Mouse (Mus musculus) liver, embryonic 12.5 days (tissue): ENCODE measurements around the gene Olfr419. TPM values are rescaled to one million over a fixed set of nuclear protein-coding genes. Genes with fewer than 3 reads are reported as not detected.

Source experiments
- ATAC-seq: fragments of 200-750 bp; cut with Nextera tagmentation; 2 replicates; pipeline ENCODE4 v1.8.0; 2017; ENCODE audit warnings: moderate number of reproducible peaks, mild to moderate bottlenecking, moderate library complexity
- H3K27ac ChIP-seq: fragments of 300-500 bp; sonication (generic); 2 replicates; pipeline ENCODE4 v1.5.1; 2016; ENCODE audit warnings: mild to moderate bottlenecking
- H3K27me3 ChIP-seq: fragments of 300-500 bp; sonication (generic); replicated peaks from 2 replicates; pipeline ENCODE4 v1.6.1; 2016; ENCODE audit warnings: mild to moderate bottlenecking, moderate library complexity
- H3K36me3 ChIP-seq: fragments of 300-500 bp; sonication (generic); 2 replicates; pipeline ENCODE4 v1.6.1; 2016; ENCODE audit warnings: mild to moderate bottlenecking, moderate library complexity
- H3K4me1 ChIP-seq: fragments of 300-500 bp; sonication (generic); 2 replicates; pipeline ENCODE4 v1.6.1; 2016
- H3K4me2 ChIP-seq: fragments of 300-500 bp; sonication (generic); 2 replicates; pipeline ENCODE4 v1.6.1; 2016; ENCODE audit warnings: mild to moderate bottlenecking, moderate library complexity
- H3K4me3 ChIP-seq: fragments of 300-500 bp; sonication (generic); 2 replicates; pipeline ENCODE4 v1.5.1; 2016; ENCODE audit warnings: mild to moderate bottlenecking, moderate library complexity
- H3K9ac ChIP-seq: fragments of 300-500 bp; sonication (generic); 2 replicates; pipeline ENCODE4 v1.6.1; 2016; ENCODE audit warnings: mild to moderate bottlenecking, moderate library complexity
- H3K9me3 ChIP-seq: fragments of 300-500 bp; sonication (generic); replicated peaks from 2 replicates; pipeline ENCODE4 v1.6.1; 2016; ENCODE audit warnings: mild to moderate bottlenecking, moderate library complexity
- WGBS: fragments of 180-500 bp; shearing (Covaris S2); methylation state at CpG from one replicate; pipeline ENCODE4 v1.1.7; 2016; ENCODE audit not compliant: insufficient replicate concordance; 5-methylcytosine and 5-hydroxymethylcytosine counted together
- polyA plus RNA-seq: library from polyadenylated mRNA; unstranded; fragments of >200 nt; fragmentation: Nextera tagmentation; extraction: Ambion mirVana; gene quantifications from 2 replicates; pipeline ENCODE4 v1.2.1, GENCODE M21; 2016

Gene Olfr419
- polyA plus RNA-seq = 0.08 and 0.20 TPM in 2 replicates

DNA sequence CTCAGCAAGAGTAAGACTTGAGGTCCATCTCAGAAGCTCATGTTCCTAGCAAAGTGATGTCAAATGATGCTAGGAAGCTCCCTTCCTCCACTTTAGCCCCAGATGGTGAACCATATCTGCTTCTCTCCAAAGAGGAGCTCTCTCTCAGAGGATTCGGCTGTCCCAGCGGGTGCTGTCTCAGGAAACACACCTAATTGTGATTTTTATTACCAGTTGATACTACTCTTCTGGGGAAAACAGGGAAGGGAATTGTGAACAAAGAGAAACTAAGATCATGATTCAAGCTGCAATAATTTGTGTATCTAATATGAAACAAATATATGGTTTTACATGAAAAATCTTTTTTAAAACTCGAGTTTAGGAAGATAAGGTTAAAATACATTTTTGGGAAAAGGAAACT lies at the start of gene Olfr419:
Gene Olfr419, minus strand, starts transcription at position 101 of the 400 bp plus-strand sequence.
- 83% methylated on average over 3 of the region's 3 CpGs for WGBS
- no peaks in the 10 kb centered on the region for H3K9me3 ChIP-seq
- peaks cover 32% of the 10 kb centered on the region for H3K36me3 ChIP-seq
- no peak for ATAC-seq
- no peak within 1 kb of the TSS for H3K4me3 ChIP-seq
- H3K4me1 ChIP-seq = no peaks in the 10 kb centered on the region
- no peak within 1 kb of the TSS for H3K4me2 ChIP-seq
- no peak within 1 kb of the TSS for H3K27ac ChIP-seq
- no peaks in the 10 kb centered on the region for H3K27me3 ChIP-seq
- H3K9ac ChIP-seq = no peak within 1 kb of the TSS

DNA sequence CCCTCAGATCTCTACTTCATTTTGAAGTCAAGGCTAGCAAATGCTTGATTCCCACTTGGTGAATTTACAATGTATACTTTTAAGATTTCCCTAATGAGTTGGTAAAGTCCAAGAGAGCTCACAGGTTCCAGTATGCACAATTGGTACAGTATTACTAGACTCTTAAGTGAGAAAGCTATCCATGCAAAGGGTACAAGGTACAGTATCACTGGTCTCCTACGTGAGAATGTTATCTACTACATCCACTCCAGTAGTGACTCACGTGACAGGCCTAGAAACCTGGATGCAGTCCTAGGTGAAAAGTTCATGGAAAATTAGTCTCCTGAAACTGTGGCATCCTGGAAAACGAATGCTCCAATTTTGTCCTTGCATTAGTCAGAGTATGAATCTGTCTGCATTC lies 18.8 kb upstream of the Olfr419 start:
- H3K4me2 ChIP-seq = no peak overlapping the region
- WGBS = 52% methylated on average over 3 of the region's 3 CpGs
- ATAC-seq = no peak

DNA sequence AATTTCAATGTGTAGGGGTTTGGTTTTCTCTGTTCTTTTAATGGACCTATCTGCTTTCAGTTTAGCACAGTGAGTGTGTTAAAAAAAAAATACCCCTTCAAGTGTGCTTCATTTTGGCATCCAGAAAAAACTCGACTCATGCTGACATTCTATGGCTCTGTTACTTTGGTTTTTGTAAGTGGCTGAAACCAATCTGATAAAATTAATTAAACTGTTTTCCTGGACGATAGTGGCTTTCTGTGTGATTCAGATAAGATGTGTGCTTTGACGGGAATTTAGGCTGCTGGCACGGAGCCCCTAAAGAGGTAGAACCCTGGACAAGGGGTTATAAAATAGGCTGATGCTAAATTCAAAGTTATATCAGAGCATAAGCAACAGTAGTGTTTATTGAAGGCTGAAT lies 17.3 kb upstream of the Olfr419 start:
- WGBS = 39% methylated on average over 4 of the region's 4 CpGs
- H3K4me2 ChIP-seq = no peak overlapping the region
- ATAC-seq = no peak
- no peaks in the 10 kb centered on the region for H3K9me3 ChIP-seq
- H3K27me3 ChIP-seq = no peaks in the 10 kb centered on the region
- H3K36me3 ChIP-seq = no peaks in the 10 kb centered on the region
- no peaks in the 10 kb centered on the region for H3K4me1 ChIP-seq
- no peak overlapping the region for H3K4me3 ChIP-seq
- no peak overlapping the region for H3K9ac ChIP-seq
- no peak overlapping the region for H3K27ac ChIP-seq

More for the DNA sequence above, 18.8 kb upstream of the Olfr419 start:
- no peak overlapping the region for H3K4me3 ChIP-seq
- no peak overlapping the region for H3K27ac ChIP-seq
- no peak overlapping the region for H3K9ac ChIP-seq
- no peaks in the 10 kb centered on the region for H3K9me3 ChIP-seq
- H3K36me3 ChIP-seq = no peaks in the 10 kb centered on the region
- no peaks in the 10 kb centered on the region for H3K27me3 ChIP-seq
- H3K4me1 ChIP-seq = no peaks in the 10 kb centered on the region

DNA sequence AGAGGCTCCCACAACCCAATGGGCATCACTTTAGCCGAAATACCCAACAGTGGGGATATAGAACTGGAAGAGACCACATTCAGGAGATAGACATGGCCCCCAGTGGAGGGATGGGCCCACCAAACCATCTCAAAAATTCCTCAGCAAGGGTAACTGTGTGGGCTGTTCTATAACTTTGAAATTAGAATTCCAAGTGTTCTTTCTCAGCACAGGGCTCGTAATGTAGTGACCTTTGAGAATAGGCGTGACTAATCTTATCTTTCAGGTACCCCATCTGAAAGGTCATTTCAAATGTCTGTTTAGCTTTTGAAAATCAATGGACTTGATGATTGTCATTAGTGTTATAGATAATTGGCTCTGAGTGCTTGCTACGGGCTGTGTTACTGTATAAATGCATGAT lies 16.0 kb upstream of the Olfr419 start:
- ATAC-seq = no peak
- Histone ChIP-seq H3K27ac (no peak overlapping the region), H3K4me3 (no peak overlapping the region), H3K9ac (no peak overlapping the region), H3K9me3 (no peaks in the 10 kb centered on the region), H3K4me1 (no peaks in the 10 kb centered on the region), H3K4me2 (no peak overlapping the region), H3K27me3 (no peaks in the 10 kb centered on the region), H3K36me3 (no peaks in the 10 kb centered on the region)
- 68% methylated on average over 4 of the region's 4 CpGs for WGBS

GRCm38 (mm10) chr1:174250376-174250775 lies 1.5 kb downstream of the Olfr419 start:
- Histone ChIP-seq H3K9me3 (no peaks in the 10 kb centered on the region), H3K27me3 (no peaks in the 10 kb centered on the region), H3K4me3 (no peak overlapping the region), H3K36me3 (peaks cover 48% of the 10 kb centered on the region), H3K4me1 (no peaks in the 10 kb centered on the region), H3K4me2 (no peak overlapping the region), H3K9ac (no peak overlapping the region), H3K27ac (no peak overlapping the region)
- ATAC-seq = peak; percentile 49; the same call in 1 of the 2 replicates
- 82% methylated on average over 2 of the region's 2 CpGs for WGBS

DNA sequence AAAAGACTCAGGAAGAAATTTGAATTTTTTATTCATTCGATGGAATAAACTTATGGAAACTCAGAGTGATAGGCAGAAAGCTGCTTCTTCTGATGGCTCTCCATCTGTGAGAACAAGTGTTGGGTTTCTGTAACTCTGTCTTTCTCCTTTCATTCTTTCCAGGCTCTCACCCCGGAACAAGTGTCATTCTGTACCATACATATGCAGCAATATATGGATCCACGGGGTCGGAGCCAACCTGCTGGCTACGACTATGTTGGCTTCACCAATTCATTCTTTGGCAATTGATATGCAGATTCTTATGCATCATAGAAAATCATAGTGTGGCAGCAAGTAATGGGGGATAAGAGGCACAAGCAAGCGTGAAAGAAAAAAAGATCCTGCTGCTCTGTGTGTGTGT lies 4.7 kb downstream of the Olfr419 start:
- Histone ChIP-seq H3K9me3 (no peaks in the 10 kb centered on the region), H3K27ac (no peak overlapping the region), H3K27me3 (no peaks in the 10 kb centered on the region), H3K4me1 (no peaks in the 10 kb centered on the region), H3K4me2 (no peak overlapping the region), H3K36me3 (peaks cover 76% of the 10 kb centered on the region), H3K9ac (no peak overlapping the region), H3K4me3 (no peak overlapping the region)
- WGBS = 91% methylated on average over 6 of the region's 6 CpGs
- no peak for ATAC-seq

GRCm38 (mm10) chr1:174246080-174246479 lies 5.8 kb downstream of the Olfr419 start:
- H3K36me3 ChIP-seq = peaks cover 87% of the 10 kb centered on the region
- no peak overlapping the region for H3K27ac ChIP-seq
- no peak overlapping the region for H3K4me2 ChIP-seq
- 90% methylated on average over 1 of the region's 1 CpGs for WGBS
- no peak overlapping the region for H3K4me3 ChIP-seq
- ATAC-seq = no peak
- no peak overlapping the region for H3K9ac ChIP-seq
- H3K27me3 ChIP-seq = no peaks in the 10 kb centered on the region
- no peaks in the 10 kb centered on the region for H3K4me1 ChIP-seq
- no peaks in the 10 kb centered on the region for H3K9me3 ChIP-seq

GRCm38 (mm10) chr1:174244621-174245020 lies 7.2 kb downstream of the Olfr419 start:
- H3K27me3 ChIP-seq = no peaks in the 10 kb centered on the region
- 94% methylated on average over 2 of the region's 2 CpGs for WGBS
- no peaks in the 10 kb centered on the region for H3K9me3 ChIP-seq
- no peak for ATAC-seq
- no peak overlapping the region for H3K4me3 ChIP-seq
- H3K36me3 ChIP-seq = peaks cover 89% of the 10 kb centered on the region
- H3K4me2 ChIP-seq = no peak overlapping the region
- no peak overlapping the region for H3K9ac ChIP-seq
- H3K27ac ChIP-seq = no peak overlapping the region
- no peaks in the 10 kb centered on the region for H3K4me1 ChIP-seq

DNA sequence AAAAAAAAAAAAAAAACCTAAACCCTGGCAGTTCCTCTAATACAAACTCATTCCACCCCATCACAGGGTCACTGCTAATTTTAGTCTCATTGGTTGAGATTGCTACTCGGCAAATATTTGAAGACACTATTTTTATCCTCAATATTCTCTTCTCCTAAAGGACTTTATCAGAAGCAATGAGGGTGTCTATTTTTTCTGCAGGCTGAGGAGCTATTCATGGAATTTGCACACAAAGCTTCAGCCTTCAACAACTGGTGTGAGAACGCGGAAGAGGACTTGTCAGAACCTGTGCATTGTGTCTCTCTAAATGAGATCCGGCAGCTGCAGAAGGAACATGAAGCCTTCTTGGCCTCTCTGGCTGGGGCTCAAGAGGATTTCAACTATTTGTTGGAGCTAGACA lies 11.9 kb downstream of the Olfr419 start:
- H3K9me3 ChIP-seq = no peaks in the 10 kb centered on the region
- 95% methylated on average over 4 of the region's 4 CpGs for WGBS
- no peaks in the 10 kb centered on the region for H3K27me3 ChIP-seq
- H3K27ac ChIP-seq = no peak overlapping the region
- peaks cover 89% of the 10 kb centered on the region for H3K36me3 ChIP-seq
- H3K4me1 ChIP-seq = no peaks in the 10 kb centered on the region
- no peak for ATAC-seq
- no peak overlapping the region for H3K9ac ChIP-seq
- H3K4me3 ChIP-seq = no peak overlapping the region
- no peak overlapping the region for H3K4me2 ChIP-seq

DNA sequence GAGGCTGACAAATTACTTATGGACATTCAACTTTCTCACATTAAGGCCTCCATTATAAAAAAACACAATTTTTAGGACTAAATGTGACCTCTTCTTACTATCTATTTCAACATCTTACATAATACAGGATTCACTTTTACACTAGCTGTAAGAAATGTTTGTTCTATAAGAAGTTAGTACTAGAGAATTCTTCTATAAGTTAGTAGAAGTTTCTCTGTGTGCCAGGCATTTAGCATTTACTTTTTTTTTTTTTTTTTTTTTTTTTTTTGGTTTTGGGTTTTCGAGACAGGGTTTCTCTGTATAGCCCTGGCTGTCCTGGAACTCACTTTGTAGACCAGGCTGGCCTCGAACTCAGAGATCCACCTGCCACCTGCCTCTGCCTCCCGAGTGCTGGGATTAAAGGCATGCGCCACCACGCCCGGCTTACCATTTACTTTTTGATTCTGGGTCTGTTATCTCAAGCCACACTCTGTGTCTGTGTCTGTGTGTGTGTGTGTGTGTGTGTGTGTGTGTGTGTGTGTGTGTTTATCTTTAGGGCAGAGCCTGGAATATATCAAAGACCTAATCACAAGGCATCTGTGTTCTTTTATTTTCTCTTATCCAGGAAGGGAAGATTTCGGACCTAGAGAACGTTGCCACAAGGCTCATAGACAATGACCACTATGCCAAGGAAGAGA lies 35.2 kb downstream of the Olfr419 start:
- H3K27me3 ChIP-seq = no peaks in the 10 kb centered on the region
- no peak overlapping the region for H3K4me2 ChIP-seq
- no peak overlapping the region for H3K9ac ChIP-seq
- peak; percentile 41 for ATAC-seq
- peaks cover 88% of the 10 kb centered on the region for H3K36me3 ChIP-seq
- 72% methylated on average over 8 of the region's 8 CpGs for WGBS
- no peaks in the 10 kb centered on the region for H3K4me1 ChIP-seq
- no peak overlapping the region for H3K4me3 ChIP-seq
- no peak overlapping the region for H3K27ac ChIP-seq
- no peaks in the 10 kb centered on the region for H3K9me3 ChIP-seq

DNA sequence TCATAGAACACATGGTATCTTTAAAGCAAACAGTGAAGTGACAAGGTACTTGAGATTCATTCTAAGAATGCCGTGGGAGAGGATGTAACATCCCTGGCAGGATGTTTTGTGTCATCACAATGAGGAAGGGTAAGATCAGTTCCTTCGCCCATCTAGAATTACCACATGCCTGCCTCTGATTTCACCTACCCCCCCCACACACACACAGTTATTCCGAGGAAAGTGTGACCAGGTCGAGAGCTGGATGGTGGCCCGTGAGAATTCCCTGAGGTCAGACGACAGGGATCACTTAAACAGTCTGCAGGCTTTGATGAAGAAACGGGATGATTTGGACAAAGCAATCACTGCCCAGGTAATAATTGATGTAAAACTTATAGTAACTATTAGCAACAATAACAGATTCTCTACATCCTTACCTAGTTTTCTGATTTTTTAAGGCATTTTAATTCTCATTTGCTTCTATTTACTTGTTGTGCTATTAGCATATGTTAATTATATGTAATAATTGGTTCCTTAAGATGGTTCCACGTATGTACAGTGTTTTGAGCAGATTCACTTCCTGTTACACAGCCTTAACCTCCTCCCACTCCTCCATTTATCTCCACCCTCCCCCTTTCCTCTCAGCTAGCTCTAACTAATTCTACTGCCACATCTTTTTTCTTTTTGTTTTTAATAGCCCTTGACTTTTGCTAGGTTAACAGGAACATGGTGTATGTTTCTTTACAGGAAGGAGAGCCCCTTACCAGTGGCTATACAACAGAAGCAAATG lies 36.4 kb downstream of the Olfr419 start:
- Histone ChIP-seq H3K9me3 (no peaks in the 10 kb centered on the region), H3K9ac (no peak overlapping the region), H3K27me3 (no peaks in the 10 kb centered on the region), H3K4me1 (no peaks in the 10 kb centered on the region), H3K27ac (no peak overlapping the region), H3K4me2 (no peak overlapping the region), H3K36me3 (peaks cover 95% of the 10 kb centered on the region), H3K4me3 (no peak overlapping the region)
- ATAC-seq = no peak
- 78% methylated on average over 8 of the region's 8 CpGs for WGBS

- Histone ChIP-seq H3K9me3 (no peaks in the 10 kb centered on the region), H3K27ac (no peak overlapping the region), H3K36me3 (peaks cover 95% of the 10 kb centered on the region), H3K4me2 (no peak overlapping the region), H3K4me1 (no peaks in the 10 kb centered on the region), H3K4me3 (no peak overlapping the region), H3K27me3 (no peaks in the 10 kb centered on the region), H3K9ac (no peak overlapping the region)
- no peak for ATAC-seq
- 78% methylated on average over 5 of the region's 5 CpGs for WGBS
Observed at GRCm38 (mm10) chr1:174212286-174212685, 39.6 kb downstream of the Olfr419 start.
